Mouse (Mus musculus): Measurements from ENCODE around the gene Gm2916.
"Not testable (repeated sequence)": the region's sequence is repeated elsewhere in the genome, so short reads cannot be mapped to it uniquely, and the experiment has no call there.

GRCm38 (mm10) chr14:3883872-3884271, at the start of gene Gm2916:
- not testable (repeated sequence) for TF ChIP-seq CTCF (conservative IDR thresholded peaks at IDR 0.05; ENCODE audit: insufficient read depth, insufficient read length, low read depth, low read length); POLR2A (IDR thresholded peaks at IDR 0.05; ENCODE audit: low read depth, low read length)
